Mouse (Mus musculus): Measurements from ENCODE around the gene Gm20441. TPM values are rescaled to one million over a fixed set of nuclear protein-coding genes. Genes with fewer than 3 reads are reported as not detected.

Gene Gm20441
- not detected in 2 replicates for polyA plus RNA-seq (2016; fragmentation: Nextera tagmentation; extraction: Ambion mirVana)

- peaks cover 17% of the 10 kb centered on the region for H3K4me1 ChIP-seq
- H3K4me2 ChIP-seq (replicated peaks), result peak within 1 kb of the TSS; percentile 77
- H3K27me3 ChIP-seq, result peaks cover 62% of the 10 kb centered on the region
- 0 out of 2 replicates have a peak, but pooled peaks cover 2% of the 10 kb centered on the region for H3K9me3 ChIP-seq
- no peak within 1 kb of the TSS for H3K27ac ChIP-seq (replicated peaks)
- H3K9ac ChIP-seq (replicated peaks), result peak within 1 kb of the TSS; percentile 47
- peak within 1 kb of the TSS; percentile 39 for H3K4me3 ChIP-seq
- H3K36me3 ChIP-seq, result no peaks in the 10 kb centered on the region
- under 1% methylated on average over 28 of the region's 28 CpGs for WGBS
- no peak for ATAC-seq (ENCODE audit: low FRiP score, low read depth)
These were observed at the start of gene Gm20441, which contains the start of gene Gstt3 for GRCm38 (mm10) chr10:75780769-75781578. Gene Gm20441, minus strand, starts transcription at chr10:75780954. Gene Gstt3, minus strand, starts transcription at chr10:75781414.

DNA sequence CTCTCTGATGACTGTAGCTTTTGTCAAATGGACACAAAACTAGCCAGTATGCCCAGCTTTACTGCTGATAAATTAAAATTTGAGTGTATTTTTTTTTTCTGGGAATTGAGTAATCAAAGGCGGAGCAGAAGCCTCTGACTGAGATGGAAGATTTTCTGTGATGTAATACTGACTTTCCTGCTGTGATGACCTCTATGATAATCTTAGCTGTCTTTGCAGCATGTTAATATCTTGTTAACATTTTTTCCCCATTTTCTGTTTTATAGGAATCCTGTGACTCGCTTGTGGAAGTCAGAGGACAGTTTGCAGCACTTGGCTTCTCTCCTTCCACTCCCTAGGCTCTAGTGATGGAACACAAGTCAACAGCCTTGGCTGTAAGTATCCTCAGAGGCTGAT, 49.5 kb upstream of the Gm20441 start:
- Histone ChIP-seq H3K4me2 (replicated peaks) (no peak overlapping the region), H3K9me3 (no peaks in the 10 kb centered on the region), H3K27ac (replicated peaks) (no peak overlapping the region), H3K4me3 (no peak overlapping the region), H3K9ac (replicated peaks) (no peak overlapping the region), H3K4me1 (peaks cover 17% of the 10 kb centered on the region), H3K27me3 (peaks cover 32% of the 10 kb centered on the region), H3K36me3 (no peaks in the 10 kb centered on the region)
- WGBS, result 89% methylated on average over 2 of the region's 2 CpGs
- ATAC-seq (ENCODE audit: low FRiP score, low read depth), result no peak

GRCm38 (mm10) chr10:75829529-75830274, 48.9 kb upstream of the Gm20441 start:
- Histone ChIP-seq H3K4me1 (peaks cover 14% of the 10 kb centered on the region), H3K9ac (replicated peaks) (no peak overlapping the region), H3K27me3 (peaks cover 27% of the 10 kb centered on the region), H3K4me2 (replicated peaks) (no peak overlapping the region), H3K27ac (replicated peaks) (no peak overlapping the region), H3K36me3 (no peaks in the 10 kb centered on the region), H3K9me3 (no peaks in the 10 kb centered on the region), H3K4me3 (no peak overlapping the region)
- 79% methylated on average over 2 of the region's 2 CpGs for WGBS
- no peak for ATAC-seq (ENCODE audit: low FRiP score, low read depth)

DNA sequence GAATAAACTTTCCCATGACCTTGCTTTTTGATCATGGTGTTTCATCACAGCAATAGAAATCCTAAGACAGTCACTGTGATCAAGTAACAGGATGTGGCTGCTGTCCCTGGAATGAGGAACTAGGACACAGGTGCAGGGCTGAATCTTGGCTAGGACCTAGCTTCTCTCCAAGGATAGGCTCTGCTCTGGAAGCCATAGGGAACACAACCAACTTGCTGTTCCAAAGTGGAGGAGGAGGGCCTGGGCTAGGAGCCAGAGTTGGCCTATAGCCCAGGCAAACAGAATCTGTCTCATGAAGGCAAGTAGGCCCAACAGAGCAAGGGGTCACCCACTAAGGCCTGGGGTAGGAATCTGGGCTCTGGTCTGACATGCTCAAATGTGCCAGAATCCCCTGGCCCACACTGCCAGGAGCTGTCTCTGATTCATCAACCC, 47.8 kb upstream of the Gm20441 start:
- H3K27me3 ChIP-seq, result peaks cover 16% of the 10 kb centered on the region
- no peak overlapping the region for H3K27ac ChIP-seq (replicated peaks)
- H3K4me1 ChIP-seq, result peaks cover 2% of the 10 kb centered on the region; the same call in 1 of the 2 replicates
- ATAC-seq (ENCODE audit: low FRiP score, low read depth), result no peak
- H3K36me3 ChIP-seq, result no peaks in the 10 kb centered on the region
- no peak overlapping the region for H3K4me2 ChIP-seq (replicated peaks)
- no peak overlapping the region for H3K4me3 ChIP-seq
- H3K9ac ChIP-seq (replicated peaks), result no peak overlapping the region
- H3K9me3 ChIP-seq, result no peaks in the 10 kb centered on the region

- 95% methylated on average over 4 of the region's 4 CpGs for WGBS
These were observed 47.1 kb upstream of the Gm20441 start for GRCm38 (mm10) chr10:75827668-75828360.

GRCm38 (mm10) chr10:75824530-75824929, 43.8 kb upstream of the Gm20441 start:
- Histone ChIP-seq H3K9me3 (0 out of 2 replicates have a peak, but pooled peaks cover 5% of the 10 kb centered on the region), H3K4me3 (no peak overlapping the region), H3K9ac (replicated peaks) (no peak overlapping the region), H3K4me1 (no peaks in the 10 kb centered on the region), H3K36me3 (no peaks in the 10 kb centered on the region), H3K27ac (replicated peaks) (no peak overlapping the region), H3K27me3 (peaks cover 6% of the 10 kb centered on the region), H3K4me2 (replicated peaks) (no peak overlapping the region)
- ATAC-seq (ENCODE audit: low FRiP score, low read depth), result no peak
- 86% methylated on average over 4 of the region's 4 CpGs for WGBS

More at GRCm38 (mm10) chr10:75827668-75828360, 47.1 kb upstream of the Gm20441 start:
- Histone ChIP-seq H3K4me1 (no peaks in the 10 kb centered on the region), H3K27ac (replicated peaks) (no peak overlapping the region), H3K9me3 (0 out of 2 replicates have a peak, but pooled peaks cover 5% of the 10 kb centered on the region), H3K4me3 (no peak overlapping the region), H3K27me3 (peaks cover 11% of the 10 kb centered on the region), H3K4me2 (replicated peaks) (no peak overlapping the region), H3K36me3 (no peaks in the 10 kb centered on the region), H3K9ac (replicated peaks) (no peak overlapping the region)
- ATAC-seq (ENCODE audit: low FRiP score, low read depth), result no peak

DNA sequence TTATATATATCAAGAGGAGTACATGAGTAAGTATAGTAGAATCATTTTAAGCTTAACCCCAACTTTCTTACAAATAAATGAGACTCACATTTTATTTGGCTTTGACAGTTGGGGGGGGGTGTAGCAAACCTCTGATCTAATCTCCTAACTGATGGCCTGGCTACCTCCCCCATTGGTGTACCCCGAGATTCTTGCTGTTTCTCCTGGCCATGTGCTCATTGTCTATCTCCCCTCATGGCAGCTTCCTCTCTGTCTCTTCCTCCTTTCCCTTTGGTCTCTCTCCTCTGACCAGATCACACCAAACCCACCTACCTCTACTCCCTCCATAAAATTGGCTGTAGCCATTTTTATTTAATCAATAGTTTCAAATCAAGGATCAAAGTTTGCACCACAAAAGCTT, 43.0 kb upstream of the Gm20441 start:
- Histone ChIP-seq H3K9ac (replicated peaks) (no peak overlapping the region), H3K4me1 (no peaks in the 10 kb centered on the region), H3K9me3 (0 out of 2 replicates have a peak, but pooled peaks cover 5% of the 10 kb centered on the region), H3K36me3 (no peaks in the 10 kb centered on the region), H3K27me3 (peaks cover 6% of the 10 kb centered on the region), H3K27ac (replicated peaks) (no peak overlapping the region), H3K4me2 (replicated peaks) (no peak overlapping the region), H3K4me3 (no peak overlapping the region)
- WGBS, result 87% methylated on average over 1 of the region's 1 CpGs
- no peak for ATAC-seq (ENCODE audit: low FRiP score, low read depth)

DNA sequence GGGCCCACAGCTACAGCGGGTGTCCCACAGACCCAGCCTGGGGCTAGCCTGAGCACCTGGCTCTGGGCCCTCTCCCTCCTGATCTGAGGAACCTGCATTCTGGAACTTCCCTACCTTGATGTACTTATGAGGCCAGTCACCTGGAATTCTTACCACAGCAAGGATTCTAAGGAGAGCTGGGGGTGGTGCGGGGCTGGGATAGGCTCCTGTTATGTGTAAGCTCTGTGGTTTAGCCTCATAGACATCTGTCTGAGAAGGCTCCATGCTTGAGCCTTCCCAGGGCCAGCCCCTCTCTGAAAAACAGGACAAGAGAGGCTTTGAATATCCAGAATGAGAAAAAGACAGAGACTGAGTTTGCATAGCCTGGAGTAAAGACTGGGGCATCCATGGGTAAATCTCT, 41.7 kb upstream of the Gm20441 start, which contains the start of gene Gstt4:
Gstt4 (minus strand) TSS at position 101 of the 400 bp plus-strand sequence.
- Histone ChIP-seq H3K27ac (replicated peaks) (no peak within 1 kb of the TSS), H3K4me3 (no peak within 1 kb of the TSS), H3K9ac (replicated peaks) (no peak within 1 kb of the TSS), H3K27me3 (peaks cover 9% of the 10 kb centered on the region), H3K4me1 (no peaks in the 10 kb centered on the region), H3K36me3 (no peaks in the 10 kb centered on the region), H3K4me2 (replicated peaks) (no peak within 1 kb of the TSS), H3K9me3 (0 out of 2 replicates have a peak, but pooled peaks cover 5% of the 10 kb centered on the region)
- no peak for ATAC-seq (ENCODE audit: low FRiP score, low read depth)
- 95% methylated on average over 2 of the region's 2 CpGs for WGBS

DNA sequence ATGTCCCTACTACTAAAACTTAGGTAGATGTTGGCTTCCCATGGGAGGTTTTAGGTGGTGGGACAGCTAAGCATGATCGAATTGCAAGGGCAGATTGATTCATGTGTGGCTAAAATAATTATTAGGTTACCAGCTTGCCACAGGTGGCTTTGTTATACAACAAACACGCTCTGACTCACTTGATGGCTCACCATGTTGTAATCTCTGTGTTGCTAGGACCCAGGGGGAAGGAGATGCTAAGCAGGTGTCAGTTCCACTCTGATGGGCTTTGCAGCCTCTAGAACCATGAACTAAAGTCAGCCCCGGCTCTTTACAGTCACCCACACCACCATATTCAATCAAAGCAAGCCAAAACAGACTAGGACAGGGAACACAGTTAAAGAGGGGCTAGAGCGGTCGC, 39.1 kb upstream of the Gm20441 start:
- Histone ChIP-seq H3K4me3 (no peak overlapping the region), H3K4me2 (replicated peaks) (no peak overlapping the region), H3K36me3 (no peaks in the 10 kb centered on the region), H3K4me1 (no peaks in the 10 kb centered on the region), H3K9ac (replicated peaks) (no peak overlapping the region), H3K9me3 (0 out of 2 replicates have a peak, but pooled peaks cover 5% of the 10 kb centered on the region), H3K27me3 (peaks cover 9% of the 10 kb centered on the region; the same call in 1 of the 2 replicates), H3K27ac (replicated peaks) (no peak overlapping the region)
- WGBS, result 92% methylated on average over 5 of the region's 5 CpGs
- no peak for ATAC-seq (ENCODE audit: low FRiP score, low read depth)

- H3K9ac ChIP-seq (replicated peaks), result no peak overlapping the region
- WGBS, result 69% methylated on average over 10 of the region's 10 CpGs
- H3K27ac ChIP-seq (replicated peaks), result no peak overlapping the region
These were observed 37.9 kb upstream of the Gm20441 start for GRCm38 (mm10) chr10:75818641-75819040.

DNA sequence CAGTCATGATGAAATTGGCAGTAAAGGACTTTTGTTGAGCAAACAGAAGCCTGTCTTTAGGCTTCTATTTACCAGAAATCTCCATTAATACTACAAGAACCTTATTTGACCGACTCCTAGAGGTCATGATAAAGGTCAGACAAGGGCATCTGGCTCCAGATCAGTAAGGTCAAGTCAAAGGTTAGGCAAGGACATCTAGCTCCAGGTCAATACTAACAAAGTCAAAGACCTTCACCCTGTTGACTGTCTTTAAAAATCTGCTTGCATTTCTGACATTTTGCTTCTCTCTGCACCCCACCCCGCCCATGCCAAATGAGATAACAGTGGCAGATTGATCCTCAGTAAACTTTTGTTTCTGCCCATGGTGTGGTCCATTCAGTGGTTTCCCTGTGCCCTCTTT, 23.5 kb upstream of the Gm20441 start:
- Histone ChIP-seq H3K27ac (replicated peaks) (no peak overlapping the region), H3K9me3 (no peaks in the 10 kb centered on the region), H3K9ac (replicated peaks) (no peak overlapping the region), H3K4me3 (no peak overlapping the region), H3K36me3 (no peaks in the 10 kb centered on the region), H3K27me3 (no peaks in the 10 kb centered on the region; the same call in 1 of the 2 replicates), H3K4me1 (no peaks in the 10 kb centered on the region), H3K4me2 (replicated peaks) (no peak overlapping the region)
- ATAC-seq (ENCODE audit: low FRiP score, low read depth), result no peak
- WGBS, result 67% methylated on average over 2 of the region's 2 CpGs

More at GRCm38 (mm10) chr10:75818641-75819040, 37.9 kb upstream of the Gm20441 start:
- ATAC-seq (ENCODE audit: low FRiP score, low read depth), result no peak
- Histone ChIP-seq H3K4me1 (no peaks in the 10 kb centered on the region), H3K9me3 (0 out of 2 replicates have a peak, but pooled peaks cover 5% of the 10 kb centered on the region), H3K36me3 (no peaks in the 10 kb centered on the region), H3K4me3 (no peak overlapping the region), H3K27me3 (peaks cover 9% of the 10 kb centered on the region; the same call in 1 of the 2 replicates), H3K4me2 (replicated peaks) (no peak overlapping the region)

Data from midbrain, embryonic 12.5 days (tissue).